In genomic region chr15:27806219-27806618, GRCm38 (mm10) we compare ENCODE assay signal across 11 mouse cellular contexts.
DNase-seq lines count a peak whose midpoint lies in the region; ATAC-seq lines count a peak whose summit lies in the region.
"Had no signal": no experiment of that assay in that cellular context is flagged by ENCODE, and none has a peak within 500 bp of the region (broad histone marks: within the 10 kb centered on the region; RNA-seq: fewer than 3 reads in every experiment).

No protein-coding gene starts in this region.

- no peaks in the 10 kb centered on the region for H3K27me3 ChIP-seq in forebrain, embryonic 10.5 days (ENCODE audit: poor library complexity, severe bottlenecking)
- H3K27me3 ChIP-seq in forebrain, embryonic 15.5 days: no peaks in the 10 kb centered on the region
- no peaks in the 10 kb centered on the region for H3K27me3 ChIP-seq in kidney, embryonic 16.5 days (ENCODE audit: insufficient read depth, low read length)
- no peaks in the 10 kb centered on the region for H3K27me3 ChIP-seq in embryonic facial prominence, embryonic 13.5 days
- H3K27me3 ChIP-seq in lung, embryonic 15.5 days: no peaks in the 10 kb centered on the region

- no peaks in the 10 kb centered on the region for H3K9me3 ChIP-seq in forebrain, embryonic 10.5 days
- H3K9me3 ChIP-seq in forebrain, embryonic 15.5 days: no peaks in the 10 kb centered on the region
- H3K9me3 ChIP-seq in kidney, embryonic 16.5 days (ENCODE audit: low read length): no peaks in the 10 kb centered on the region
- no peaks in the 10 kb centered on the region for H3K9me3 ChIP-seq in embryonic facial prominence, embryonic 13.5 days
- no peaks in the 10 kb centered on the region for H3K9me3 ChIP-seq in lung, embryonic 15.5 days

- peak overlapping the region; percentile 63 for H3K27ac ChIP-seq in forebrain, embryonic 10.5 days
- no peak overlapping the region for H3K27ac ChIP-seq in forebrain, embryonic 15.5 days (replicated peaks)
- H3K27ac ChIP-seq in kidney, embryonic 16.5 days (ENCODE audit: low read length): peak overlapping the region; percentile 61
- peak overlapping the region; percentile 60 for H3K27ac ChIP-seq in embryonic facial prominence, embryonic 13.5 days
- H3K27ac ChIP-seq in lung, embryonic 15.5 days: peak overlapping the region; percentile 72

- no peak for ATAC-seq in forebrain, embryonic 15.5 days (replicated peaks)
- ATAC-seq in kidney, embryonic 16.5 days (ENCODE audit: low FRiP score, low TSS enrichment): peak; percentile 55; the same call in 1 of the 2 replicates
- ATAC-seq in embryonic facial prominence, embryonic 13.5 days (ENCODE audit: insufficient number of reproducible peaks, insufficient read depth, low FRiP score, low TSS enrichment, low read depth): 0 out of 2 replicates have a peak, but pooled peaks have one; percentile 11
- peak; percentile 67 for ATAC-seq in lung, embryonic 15.5 days (ENCODE audit: borderline replicate concordance, extremely low read depth, low FRiP score, low TSS enrichment)

- peaks cover 80% of the 10 kb centered on the region for H3K4me1 ChIP-seq in forebrain, embryonic 10.5 days
- H3K4me1 ChIP-seq in forebrain, embryonic 15.5 days: peaks cover 21% of the 10 kb centered on the region
- H3K4me1 ChIP-seq in kidney, embryonic 16.5 days (ENCODE audit: insufficient read depth, low read length): peaks cover 45% of the 10 kb centered on the region
- peaks cover 94% of the 10 kb centered on the region for H3K4me1 ChIP-seq in embryonic facial prominence, embryonic 13.5 days
- H3K4me1 ChIP-seq in lung, embryonic 15.5 days: peaks cover 80% of the 10 kb centered on the region

- no peak overlapping the region for H3K4me3 ChIP-seq in forebrain, embryonic 10.5 days
- no peak overlapping the region for H3K4me3 ChIP-seq in forebrain, embryonic 15.5 days
- no peak overlapping the region for H3K4me3 ChIP-seq in kidney, embryonic 16.5 days (ENCODE audit: low read length)
- no peak overlapping the region for H3K4me3 ChIP-seq in embryonic facial prominence, embryonic 13.5 days
- no peak overlapping the region for H3K4me3 ChIP-seq in lung, embryonic 15.5 days

- H3K9ac ChIP-seq in forebrain, embryonic 15.5 days (replicated peaks): no peak overlapping the region
- no peak overlapping the region for H3K9ac ChIP-seq in kidney, embryonic 16.5 days (replicated peaks; ENCODE audit: low read length)
- peak overlapping the region; percentile 16; the same call in 1 of the 2 replicates for H3K9ac ChIP-seq in embryonic facial prominence, embryonic 13.5 days
- no peak overlapping the region for H3K9ac ChIP-seq in lung, embryonic 15.5 days

- DNase-seq in forebrain, embryonic 10.5 days (ENCODE audit: extremely low spot score, low spot score): no peak
- DNase-seq in kidney, postnatal 10 days: no peak
- DNase-seq in cerebellum, postnatal 36 days: no peak
- no peak for DNase-seq in adrenal gland, adult 18-20 months (ENCODE audit: low spot score in 2 of 2)
- DNase-seq: adrenal gland, postnatal 36 days; cerebellum, postnatal 10 days had no signal

- H3K36me3 ChIP-seq in forebrain, embryonic 10.5 days (replicated peaks): peaks cover 78% of the 10 kb centered on the region
- H3K36me3 ChIP-seq in forebrain, embryonic 15.5 days: peaks cover 25% of the 10 kb centered on the region
- H3K36me3 ChIP-seq in kidney, embryonic 16.5 days (ENCODE audit: insufficient read depth, low read length): peaks cover 28% of the 10 kb centered on the region
- peaks cover 43% of the 10 kb centered on the region for H3K36me3 ChIP-seq in embryonic facial prominence, embryonic 13.5 days
- peaks cover 12% of the 10 kb centered on the region for H3K36me3 ChIP-seq in lung, embryonic 15.5 days

- 84% methylated on average over 10 of the region's 10 CpGs for WGBS in forebrain, embryonic 10.5 days
- WGBS in forebrain, embryonic 15.5 days: 53% methylated on average over 10 of the region's 10 CpGs
- WGBS in kidney, embryonic 16.5 days: 45% methylated on average over 10 of the region's 10 CpGs
- 45% methylated on average over 10 of the region's 10 CpGs for WGBS in embryonic facial prominence, embryonic 13.5 days
- WGBS in lung, embryonic 15.5 days: 39% methylated on average over 10 of the region's 10 CpGs

- H3K4me2 ChIP-seq in forebrain, embryonic 15.5 days (replicated peaks): no peak overlapping the region
- no peak overlapping the region for H3K4me2 ChIP-seq in kidney, embryonic 16.5 days (replicated peaks; ENCODE audit: low read depth, low read length)
- no peak overlapping the region for H3K4me2 ChIP-seq in embryonic facial prominence, embryonic 13.5 days
- H3K4me2 ChIP-seq in lung, embryonic 15.5 days: 0 out of 2 replicates have a peak overlapping the region, but pooled peaks have one; percentile 5
- H3K4me2 ChIP-seq: midbrain, embryonic 11.5 days had no signal
